Mouse (Mus musculus): ENCODE data around the gene March2. TPM values are rescaled to one million over a fixed set of nuclear protein-coding genes. Genes with fewer than 3 reads are reported as not detected.

March2 gene
- polyA plus RNA-seq, 1 experiment from 2014 or later: 71.0 TPM

GRCm38 (mm10) chr17:33637038-33637437 lies 81.4 kb downstream of the March2 start:
- Histone ChIP-seq H3K9ac (ENCODE audit: low read length) (no peak overlapping the region), H3K9me3 (ENCODE audit: control insufficient read depth, low read length) (no peaks in the 10 kb centered on the region), H3K4me3 (ENCODE audit: control insufficient read depth in 1 of 2, insufficient read depth in 1 of 2, low read depth in 1 of 2, low read length in 2 of 2) (no peak overlapping the region), H3K36me3 (ENCODE audit: control insufficient read depth, insufficient read depth, low read length) (peaks cover 29% of the 10 kb centered on the region), H3K4me1 (ENCODE audit: control insufficient read depth in 2 of 2, insufficient read depth in 2 of 2, low read length in 2 of 2) (no peaks in the 10 kb centered on the region), H3K27me3 (ENCODE audit: control insufficient read depth, insufficient read depth, low read length) (no peaks in the 10 kb centered on the region), H3K27ac (replicated peaks in 1 of 2; ENCODE audit: control insufficient read depth in 1 of 2, insufficient read depth in 1 of 2, low read depth in 2 of 2, low read length in 2 of 2) (no peak overlapping the region), H3K4me2 (ENCODE audit: low read length) (no peak overlapping the region)
- ATAC-seq (ENCODE audit: insufficient number of reproducible peaks, insufficient read depth, low FRiP score, low read depth): no peak
- 72% methylated on average over 2 of the region's 2 CpGs for WGBS

Other genes with a start within 250 kb of the March2 start
- gene Adamts10, start 194.5 kb downstream of the March2 start, polyA plus RNA-seq (2014; fragmentation: Nextera tagmentation; extraction: Ambion mirVana): 28.9 and 32.7 TPM in 2 replicates
- gene Myo1f, start 163.0 kb downstream of the March2 start, polyA plus RNA-seq (2014; fragmentation: Nextera tagmentation; extraction: Ambion mirVana): 2.1 and 4.0 TPM in 2 replicates
- 48.4 and 51.5 TPM in 2 replicates for gene Zfp414, start 89.6 kb downstream of the March2 start, polyA plus RNA-seq (2014; fragmentation: Nextera tagmentation; extraction: Ambion mirVana)
- gene Pram1, start 80.6 kb downstream of the March2 start, polyA plus RNA-seq (2014; fragmentation: Nextera tagmentation; extraction: Ambion mirVana): 0.49 and 0.69 TPM in 2 replicates
- 185 and 197 TPM in 2 replicates for gene Hnrnpm, start 31.8 kb downstream of the March2 start, polyA plus RNA-seq (2014; fragmentation: Nextera tagmentation; extraction: Ambion mirVana)
- gene Rab11b, start 41.9 kb upstream of the March2 start, polyA plus RNA-seq (2014; fragmentation: Nextera tagmentation; extraction: Ambion mirVana): 300 and 314 TPM in 2 replicates
- gene Angptl4, start 63.2 kb upstream of the March2 start, polyA plus RNA-seq (2014; fragmentation: Nextera tagmentation; extraction: Ambion mirVana): 13.5 and 16.4 TPM in 2 replicates
- gene Kank3, start 91.8 kb upstream of the March2 start, polyA plus RNA-seq (2014; fragmentation: Nextera tagmentation; extraction: Ambion mirVana): 53.8 and 54.2 TPM in 2 replicates
- gene Rps28, start 105.9 kb upstream of the March2 start, polyA plus RNA-seq (2014; fragmentation: Nextera tagmentation; extraction: Ambion mirVana): 653 and 768 TPM in 2 replicates
- 628 and 707 TPM in 2 replicates for gene Ndufa7, start 105.9 kb upstream of the March2 start, polyA plus RNA-seq (2014; fragmentation: Nextera tagmentation; extraction: Ambion mirVana)
- 43.5 and 49.2 TPM in 2 replicates for gene Cd320, start 124.4 kb upstream of the March2 start, polyA plus RNA-seq (2014; fragmentation: Nextera tagmentation; extraction: Ambion mirVana)
- not detected in 2 replicates for gene Gm7029, start 155.2 kb upstream of the March2 start, polyA plus RNA-seq (2014; fragmentation: Nextera tagmentation; extraction: Ambion mirVana)
- 4.5 and 5.4 TPM in 2 replicates for gene Kifc1, start 172.0 kb upstream of the March2 start, polyA plus RNA-seq (2014; fragmentation: Nextera tagmentation; extraction: Ambion mirVana)
- gene Platr17, start 186.5 kb upstream of the March2 start, polyA plus RNA-seq (2014; fragmentation: Nextera tagmentation; extraction: Ambion mirVana): 0.26 and 0.35 TPM in 2 replicates
- 24.5 and 27.2 TPM in 2 replicates for gene Daxx, start 190.7 kb upstream of the March2 start, polyA plus RNA-seq (2014; fragmentation: Nextera tagmentation; extraction: Ambion mirVana)
- gene Tapbp, start 197.2 kb upstream of the March2 start, polyA plus RNA-seq (2014; fragmentation: Nextera tagmentation; extraction: Ambion mirVana): 44.9 and 47.1 TPM in 2 replicates
- gene Zbtb22, start 197.2 kb upstream of the March2 start, polyA plus RNA-seq (2014; fragmentation: Nextera tagmentation; extraction: Ambion mirVana): 4.5 and 8.9 TPM in 2 replicates
- 30.3 and 38.9 TPM in 2 replicates for gene Rgl2, start 210.9 kb upstream of the March2 start, polyA plus RNA-seq (2014; fragmentation: Nextera tagmentation; extraction: Ambion mirVana)
- gene Pfdn6, start 221.7 kb upstream of the March2 start, polyA plus RNA-seq (2014; fragmentation: Nextera tagmentation; extraction: Ambion mirVana): 110 TPM in 2 replicates
- gene Wdr46, start 222.0 kb upstream of the March2 start, polyA plus RNA-seq (2014; fragmentation: Nextera tagmentation; extraction: Ambion mirVana): 14.7 and 15.5 TPM in 2 replicates
- 3.8 and 4.6 TPM in 2 replicates for gene B3galt4, start 232.8 kb upstream of the March2 start, polyA plus RNA-seq (2014; fragmentation: Nextera tagmentation; extraction: Ambion mirVana)
- 27.6 and 30.6 TPM in 2 replicates for gene Vps52, start 237.1 kb upstream of the March2 start, polyA plus RNA-seq (2014; fragmentation: Nextera tagmentation; extraction: Ambion mirVana)
- gene Rps18, start 237.3 kb upstream of the March2 start, polyA plus RNA-seq (2014; fragmentation: Nextera tagmentation; extraction: Ambion mirVana): 1,085 and 1,186 TPM in 2 replicates